Mouse (Mus musculus): ENCODE data around the gene Cdh19.

DNA sequence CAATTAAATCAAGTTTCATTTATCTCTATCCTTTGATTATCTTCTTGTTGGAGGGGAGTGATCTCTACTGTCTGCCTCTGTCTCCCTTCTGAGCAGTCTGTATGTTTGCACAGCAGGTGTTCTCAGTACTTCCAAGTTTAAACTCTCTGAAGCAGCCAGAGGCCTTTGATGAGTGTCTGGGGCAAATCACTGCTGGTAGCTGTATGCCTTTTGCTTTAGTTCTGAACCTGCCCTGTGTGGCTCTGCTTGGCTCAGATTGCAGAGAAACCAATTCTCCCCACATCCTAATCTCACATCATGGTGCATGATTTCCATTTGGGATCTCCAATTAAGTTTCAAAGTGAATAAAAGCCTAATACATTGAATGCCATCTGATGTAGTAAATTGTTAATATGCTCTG, 12.4 kb upstream of the Cdh19 start:
- no peak for TF ChIP-seq CTCF (IDR thresholded peaks at IDR 0.05; ENCODE audit: low read depth, low read length)
- no peak for TF ChIP-seq POLR2A (IDR thresholded peaks at IDR 0.05; ENCODE audit: extremely low read depth, insufficient read depth, low read length)
